Mouse (Mus musculus): ENCODE measurements around the gene Btbd9.

DNA sequence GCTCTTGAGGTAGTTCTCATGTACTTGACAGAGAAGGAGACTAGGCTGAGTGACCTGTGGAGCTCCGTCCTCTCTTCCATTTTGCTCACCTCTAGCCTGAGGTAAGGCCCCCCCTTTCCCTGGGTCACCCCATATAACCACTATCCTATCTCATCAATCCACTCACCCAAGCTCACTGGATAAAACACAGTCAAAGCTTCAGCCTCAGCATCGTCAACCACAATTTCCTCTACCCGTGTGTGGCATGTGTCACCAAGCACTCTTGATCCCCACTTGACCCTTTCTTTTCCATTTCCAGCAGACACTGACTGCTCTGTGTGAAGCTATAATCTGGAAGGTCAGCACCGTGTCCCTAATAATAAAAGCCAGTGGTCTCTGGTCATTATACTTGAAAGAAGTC, 157.8 kb downstream of the Btbd9 start:
- no peak for TF ChIP-seq CTCF (IDR thresholded peaks at IDR 0.05; ENCODE audit: control insufficient read depth, insufficient read depth, insufficient read length)
- TF ChIP-seq USF1 (IDR thresholded peaks at IDR 0.05; ENCODE audit: low read depth): no peak
- no peak for TF ChIP-seq FOSL1 (IDR thresholded peaks at IDR 0.05; ENCODE audit: insufficient read depth, low read length, poor library complexity, severe bottlenecking)
- TF ChIP-seq MAX (IDR thresholded peaks at IDR 0.05): no peak
- TF ChIP-seq MYOG (IDR thresholded peaks at IDR 0.05; ENCODE audit: control insufficient read depth, extremely low read depth, insufficient read length): no peak

All from C2C12 (cell line).